Comparison of ENCODE assay signal across 11 mouse cellular contexts in the genomic region with DNA sequence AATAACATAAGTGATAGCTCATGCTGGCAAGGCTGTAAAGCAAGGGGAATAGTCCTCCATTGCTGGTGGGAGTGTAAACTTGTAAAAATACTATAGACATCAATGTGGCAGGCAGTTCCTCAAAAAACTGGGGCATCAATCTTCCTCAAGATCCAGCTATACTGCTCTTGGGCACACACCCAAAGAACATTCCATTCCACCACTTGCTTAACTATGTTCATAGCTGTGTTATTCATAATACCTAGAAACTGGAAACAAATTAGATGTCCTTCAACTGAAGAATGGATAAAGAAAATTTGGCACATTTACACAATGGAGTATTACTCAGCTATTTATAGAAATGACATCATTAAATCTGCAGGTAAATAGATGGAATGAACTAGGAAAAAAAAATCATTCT.
"Had no signal": no experiment of that assay in that cellular context is flagged by ENCODE, and none has a peak within 500 bp of the region (broad histone marks: within the 10 kb centered on the region; RNA-seq: fewer than 3 reads in every experiment).

No protein-coding gene starts in this region.

- H3K4me3 ChIP-seq: limb, embryonic 13.5 days; midbrain, embryonic 12.5 days had no signal

- H3K27ac ChIP-seq: limb, embryonic 13.5 days; liver, embryonic 14.5 days; midbrain, embryonic 12.5 days had no signal

- DNase-seq: kidney, adult 18-20 months; kidney, postnatal 36 days; left cerebral cortex, postnatal 4 days; lung, embryonic 14.5 days; right cerebral cortex, adult 18-20 months; right cerebral cortex, postnatal 25 days; thymus, postnatal 4 days had no signal

- H3K27me3 ChIP-seq: limb, embryonic 13.5 days; midbrain, embryonic 12.5 days had no signal

- H3K9me3 ChIP-seq: limb, embryonic 13.5 days; midbrain, embryonic 12.5 days had no signal

- ATAC-seq: midbrain, embryonic 16.5 days had no signal

- H3K36me3 ChIP-seq: limb, embryonic 13.5 days; midbrain, embryonic 12.5 days had no signal

- H3K4me2 ChIP-seq: limb, embryonic 13.5 days; lung, embryonic 14.5 days; midbrain, embryonic 12.5 days had no signal

- H3K9ac ChIP-seq: limb, embryonic 13.5 days; liver, embryonic 14.5 days; lung, embryonic 14.5 days; midbrain, embryonic 12.5 days had no signal
